Mouse (Mus musculus) bone marrow, adult 2 months (tissue): Measurements from ENCODE around the gene Snrpe.

Experiments used
- CTCF ChIP-seq: fragments of 200-500 bp; IDR thresholded peaks from 2 replicates; pipeline ENCODE4 v1.5.1; 2011; ENCODE audit warnings: low read length, control low read depth; ENCODE audit not compliant: control insufficient read depth, insufficient read depth
- POLR2A ChIP-seq: fragments of 200-500 bp; IDR thresholded peaks from 2 replicates; pipeline ENCODE4 v1.6.1; 2011; ENCODE audit warnings: low read depth, mild to moderate bottlenecking, control low read depth, low read length, borderline replicate concordance; ENCODE audit not compliant: control insufficient read depth

DNA sequence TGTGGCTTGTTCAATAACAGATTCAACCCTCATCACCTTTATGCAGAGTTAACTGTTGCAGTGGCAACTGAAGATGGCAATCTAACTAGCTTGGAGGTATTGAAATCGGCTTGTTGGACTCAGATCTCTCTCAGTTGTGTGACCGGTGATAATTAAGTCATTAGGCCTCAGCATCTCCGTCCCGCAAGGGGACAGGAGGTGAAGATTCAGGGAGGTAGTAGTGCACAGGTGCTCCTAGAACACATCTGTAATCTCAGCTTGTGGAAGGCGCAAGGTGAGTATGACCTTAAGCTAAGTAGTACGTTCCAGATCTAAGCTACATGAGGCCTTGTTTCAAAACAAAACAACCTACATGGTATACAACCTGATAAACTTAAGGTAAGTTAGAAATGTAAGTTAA is 510 bp upstream of the Snrpe start:
- TF ChIP-seq POLR2A (no peak), CTCF (no peak)
